Mouse (Mus musculus) liver, adult 2 months (tissue): Measurements from ENCODE around the gene Sh3bp1. TPM values are rescaled to one million over a fixed set of nuclear protein-coding genes. Genes with fewer than 3 reads are reported as not detected.

Experiments used
- DNase-seq: peaks from one replicate; pipeline ENCODE4 v3.0.0-alpha.2; 2011; ENCODE audit warnings: low read depth, low spot score; ENCODE audit errors: extremely low read depth
- H3K27ac ChIP-seq: fragments of 200-500 bp; replicated peaks from 2 replicates; pipeline ENCODE4 v1.5.1; 2012; ENCODE audit warnings: low read depth, mild to moderate bottlenecking, control low read depth, inconsistent platforms, low read length; ENCODE audit not compliant: insufficient read depth
- H3K27me3 ChIP-seq: fragments of 200-500 bp; 2 replicates; pipeline ENCODE4 v1.6.1; 2012; ENCODE audit warnings: mild to moderate bottlenecking, moderate library complexity, low read length, inconsistent platforms; ENCODE audit not compliant: control insufficient read depth, insufficient read depth
- H3K36me3 ChIP-seq: fragments of 200-500 bp; 2 replicates; pipeline ENCODE4 v1.6.1; 2012; ENCODE audit warnings: low read length, inconsistent platforms; ENCODE audit not compliant: control insufficient read depth, insufficient read depth
- H3K4me1 ChIP-seq: fragments of 200-500 bp; 2 replicates; pipeline ENCODE4 v1.6.1; 2011; ENCODE audit warnings: low read length; ENCODE audit not compliant: control insufficient read depth, insufficient read depth
- H3K4me3 ChIP-seq: fragments of 200-500 bp; 2 replicates; pipeline ENCODE4 v1.5.1; 2011; ENCODE audit warnings: low read depth, mild to moderate bottlenecking, control low read depth, low read length, moderate library complexity; ENCODE audit not compliant: insufficient read depth
- H3K79me2 ChIP-seq: fragments of 200-500 bp; 2 replicates; pipeline ENCODE4 v1.6.1; 2012; ENCODE audit warnings: inconsistent platforms, mild to moderate bottlenecking, low read length, moderate library complexity; ENCODE audit not compliant: control insufficient read depth, insufficient read depth
- H3K9ac ChIP-seq: fragments of 200-500 bp; 2 replicates; pipeline ENCODE4 v1.6.1; 2012; ENCODE audit warnings: low read depth, mild to moderate bottlenecking, control low read depth, inconsistent platforms, low read length
- CTCF ChIP-seq: fragments of 200-500 bp; IDR thresholded peaks from 2 replicates; pipeline ENCODE4 v1.5.1; 2011; ENCODE audit warnings: low read depth, low read length, control low read depth
- POLR2A ChIP-seq: fragments of 200-500 bp; IDR thresholded peaks from 2 replicates; pipeline ENCODE4 v1.6.1; 2011; ENCODE audit warnings: low read length, control low read depth; ENCODE audit not compliant: insufficient read depth; ENCODE audit errors: extremely low read depth
- WGBS: fragments of 180-500 bp; shearing (Covaris S2); methylation state at CpG from one replicate; pipeline ENCODE4 v1.1.7; 2018; 5-methylcytosine and 5-hydroxymethylcytosine counted together
- polyA plus RNA-seq: library from polyadenylated mRNA; depleted of rRNA; stranded (reverse); fragments of >200 nt; gene quantifications from 2 replicates; pipeline ENCODE4 v1.2.3, GENCODE M21; 2012
- total RNA-seq: library from RNA; depleted of rRNA; stranded (reverse); fragments of >200 nt; gene quantifications from 2 replicates; pipeline ENCODE4 v1.2.3, GENCODE M21; 2014

Sh3bp1 gene
- total and polyA plus RNA-seq, 2 experiments = 0.37 to 6.0 TPM

- Histone ChIP-seq H3K36me3 (no peaks in the 10 kb centered on the region), H3K4me3 (no peak overlapping the region), H3K79me2 (no peaks in the 10 kb centered on the region), H3K27ac (no peak overlapping the region), H3K27me3 (no peaks in the 10 kb centered on the region), H3K9ac (no peak overlapping the region), H3K4me1 (no peaks in the 10 kb centered on the region)
- DNase-seq = peak; percentile 69
- no peak for TF ChIP-seq CTCF
- TF ChIP-seq POLR2A = no peak
- 25% methylated on average over 7 of the region's 7 CpGs for WGBS
Measured at GRCm38 (mm10) chr15:78857009-78857408, 42.6 kb upstream of the Sh3bp1 start.

GRCm38 (mm10) chr15:78859311-78859710 is 40.3 kb upstream of the Sh3bp1 start:
- DNase-seq = no peak
- 76% methylated on average over 4 of the region's 4 CpGs for WGBS
- H3K9ac ChIP-seq = no peak overlapping the region
- no peaks in the 10 kb centered on the region for H3K79me2 ChIP-seq
- no peaks in the 10 kb centered on the region for H3K36me3 ChIP-seq
- H3K27ac ChIP-seq = no peak overlapping the region
- no peak overlapping the region for H3K4me3 ChIP-seq
- no peaks in the 10 kb centered on the region for H3K4me1 ChIP-seq
- H3K27me3 ChIP-seq = no peaks in the 10 kb centered on the region
- TF ChIP-seq CTCF (no peak), POLR2A (no peak)

GRCm38 (mm10) chr15:78859714-78860113 is 39.9 kb upstream of the Sh3bp1 start:
- no peak overlapping the region for H3K27ac ChIP-seq
- H3K79me2 ChIP-seq = no peaks in the 10 kb centered on the region
- WGBS = 41% methylated on average over 6 of the region's 6 CpGs
- H3K27me3 ChIP-seq = no peaks in the 10 kb centered on the region
- no peak for DNase-seq
- H3K9ac ChIP-seq = no peak overlapping the region
- H3K36me3 ChIP-seq = no peaks in the 10 kb centered on the region
- H3K4me1 ChIP-seq = no peaks in the 10 kb centered on the region
- TF ChIP-seq POLR2A (no peak), CTCF (no peak)
- H3K4me3 ChIP-seq = no peak overlapping the region

GRCm38 (mm10) chr15:78862280-78862679 is 37.3 kb upstream of the Sh3bp1 start:
- H3K27ac ChIP-seq = no peak overlapping the region
- H3K36me3 ChIP-seq = no peaks in the 10 kb centered on the region
- no peak overlapping the region for H3K9ac ChIP-seq
- no peak overlapping the region for H3K4me3 ChIP-seq
- H3K79me2 ChIP-seq = no peaks in the 10 kb centered on the region
- no peaks in the 10 kb centered on the region for H3K4me1 ChIP-seq
- WGBS = 70% methylated on average over 5 of the region's 5 CpGs
- TF ChIP-seq CTCF = no peak
- no peak for TF ChIP-seq POLR2A
- H3K27me3 ChIP-seq = no peaks in the 10 kb centered on the region
- no peak for DNase-seq

- Histone ChIP-seq H3K9ac (no peak overlapping the region), H3K4me1 (no peaks in the 10 kb centered on the region), H3K4me3 (no peak overlapping the region), H3K79me2 (no peaks in the 10 kb centered on the region), H3K27ac (no peak overlapping the region), H3K27me3 (no peaks in the 10 kb centered on the region), H3K36me3 (no peaks in the 10 kb centered on the region)
- no peak for TF ChIP-seq POLR2A
- no peak for TF ChIP-seq CTCF
- DNase-seq = no peak
- 70% methylated on average over 2 of the region's 2 CpGs for WGBS
Measured at GRCm38 (mm10) chr15:78863154-78863553, 36.4 kb upstream of the Sh3bp1 start.

- H3K27ac ChIP-seq = no peak overlapping the region
- H3K4me3 ChIP-seq = no peak overlapping the region
- no peak overlapping the region; the same call in 1 of the 2 replicates for H3K9ac ChIP-seq
Measured at GRCm38 (mm10) chr15:78863852-78864253, 35.7 kb upstream of the Sh3bp1 start.

More at GRCm38 (mm10) chr15:78863852-78864253, 35.7 kb upstream of the Sh3bp1 start:
- no peaks in the 10 kb centered on the region for H3K79me2 ChIP-seq
- DNase-seq = no peak
- H3K27me3 ChIP-seq = no peaks in the 10 kb centered on the region
- whole genome bisulfite sequencing = 83% methylated on average over 13 of the region's 13 CpGs
- TF ChIP-seq POLR2A (no peak), CTCF (no peak)
- no peaks in the 10 kb centered on the region for H3K4me1 ChIP-seq
- H3K36me3 ChIP-seq = no peaks in the 10 kb centered on the region
